Mouse (Mus musculus) granulocyte monocyte progenitor cell, adult 5-6 weeks (primary cell): Measurements from ENCODE around the gene Dcun1d2. TPM values are rescaled to one million over a fixed set of nuclear protein-coding genes. Genes with fewer than 3 reads are reported as not detected.

Source experiments
- ATAC-seq: replicated peaks from 2 replicates; pipeline ENCODE4 v1.8.0; 2016; ENCODE audit warnings: mild to moderate bottlenecking, moderate TSS enrichment, inconsistent platforms; ENCODE audit not compliant: poor library complexity, severe bottlenecking
- total RNA-seq, 2 experiments: library from RNA; stranded (forward) in 1 of 2; stranded (reverse) in 1 of 2; fragments of 200-712, 200-1000 nt in 1 of 2; fragments of >200 nt in 1 of 2; fragmentation: Nextera tagmentation in 1 of 2; gene quantifications; 2 replicates each; pipeline ENCODE4 v1.2.3; 2014 to 2017

Gene Dcun1d2
- total RNA-seq (2014; fragmentation: Nextera tagmentation) = 11.5 and 12.4 TPM in 2 replicates
- 17.3 and 20.9 TPM in 2 replicates for total RNA-seq (2017)

GRCm38 (mm10) chr8:13287692-13288623 lies at the start of gene Dcun1d2, which contains the start of gene Tmco3:
TSS of gene Dcun1d2 (minus strand) at chr8:13288131.
TSS of gene Tmco3 (plus strand) at chr8:13288190.
- peak; percentile 73 for ATAC-seq

DNA sequence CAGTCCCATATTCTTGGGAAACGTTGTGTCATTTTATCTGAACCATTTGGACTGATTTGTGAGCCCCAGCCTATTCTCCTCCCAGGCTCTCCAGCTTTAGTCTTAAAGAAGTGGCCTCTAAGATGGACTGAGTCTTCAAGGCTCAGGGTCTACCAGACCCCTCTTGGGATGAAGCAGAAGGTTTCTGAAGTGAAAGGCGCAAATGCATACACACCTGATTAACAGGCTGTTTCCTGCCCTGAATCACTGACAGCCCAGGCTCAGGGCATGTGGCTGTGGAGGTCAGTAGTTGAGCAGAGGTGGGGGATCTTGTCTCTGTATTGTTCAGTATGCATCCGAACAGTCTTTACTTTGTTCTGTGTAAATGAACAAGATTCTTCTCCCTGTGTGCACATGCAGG lies 49.7 kb upstream of the Dcun1d2 start:
- ATAC-seq = no peak

GRCm38 (mm10) chr8:13337245-13337644 lies 49.3 kb upstream of the Dcun1d2 start:
- ATAC-seq = peak; percentile 81

- no peak for ATAC-seq
Observed at GRCm38 (mm10) chr8:13334671-13335070, 46.7 kb upstream of the Dcun1d2 start.

DNA sequence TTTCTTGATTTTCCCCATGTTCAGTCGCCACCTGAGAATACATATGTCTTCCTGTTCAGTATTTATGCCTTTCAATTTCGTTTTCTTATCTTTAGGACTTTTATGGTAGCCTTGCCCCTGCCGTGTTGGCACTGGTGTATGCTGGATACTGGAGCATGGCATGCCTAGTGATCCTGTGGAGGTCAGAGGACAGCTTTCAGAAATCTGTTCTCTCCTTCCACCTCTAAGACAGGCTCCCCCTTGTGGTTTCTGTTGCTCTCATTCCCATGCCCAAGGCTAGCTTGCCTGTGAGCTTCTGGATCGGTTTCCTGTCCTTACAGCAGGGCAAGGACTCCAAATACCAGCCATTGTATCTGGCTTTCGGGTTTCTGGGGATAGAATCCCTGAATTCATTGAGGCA lies 38.7 kb upstream of the Dcun1d2 start:
- ATAC-seq = peak; percentile 66

DNA sequence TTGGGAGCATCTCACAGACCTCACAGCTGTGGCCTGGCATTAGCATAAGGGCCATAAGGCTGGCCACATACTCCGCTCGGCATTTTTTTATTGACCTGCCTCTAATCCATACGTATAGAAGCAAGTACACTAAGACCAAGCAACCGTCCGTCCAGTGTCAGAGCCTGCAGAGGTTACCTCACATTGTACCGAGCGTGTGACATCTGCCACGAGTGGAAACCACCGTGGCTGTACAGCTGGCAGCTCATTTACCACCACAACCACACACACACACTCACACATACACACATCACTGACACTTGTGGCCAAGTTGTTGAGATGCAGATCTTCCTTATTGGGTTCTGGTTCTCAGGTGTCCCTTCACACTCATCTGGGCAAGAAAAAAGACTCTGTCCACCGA lies 28.7 kb upstream of the Dcun1d2 start:
- no peak for ATAC-seq

DNA sequence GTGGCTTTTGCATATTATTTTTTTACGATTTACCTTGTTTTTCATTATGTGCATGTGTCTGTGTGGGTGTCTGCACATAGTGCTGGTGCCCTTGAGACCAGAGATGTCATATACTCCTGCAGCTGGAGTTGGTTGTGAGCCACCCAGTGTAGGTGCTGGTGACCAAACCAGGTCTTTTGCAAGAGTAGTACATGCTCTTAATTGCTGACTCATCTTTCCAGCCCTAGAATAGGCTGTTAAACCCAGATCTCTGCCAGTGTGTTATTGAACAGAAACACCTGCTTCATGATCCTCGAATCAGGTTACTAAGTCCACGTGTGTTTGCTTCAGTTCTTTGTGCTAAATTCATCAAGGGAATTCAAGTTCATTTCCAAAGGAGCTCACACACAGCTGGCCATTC lies 27.0 kb upstream of the Dcun1d2 start:
- ATAC-seq = peak; percentile 44; the same call in 1 of the 2 replicates

GRCm38 (mm10) chr8:13306916-13307315 lies 19.0 kb upstream of the Dcun1d2 start:
- peak; percentile 90 for ATAC-seq

DNA sequence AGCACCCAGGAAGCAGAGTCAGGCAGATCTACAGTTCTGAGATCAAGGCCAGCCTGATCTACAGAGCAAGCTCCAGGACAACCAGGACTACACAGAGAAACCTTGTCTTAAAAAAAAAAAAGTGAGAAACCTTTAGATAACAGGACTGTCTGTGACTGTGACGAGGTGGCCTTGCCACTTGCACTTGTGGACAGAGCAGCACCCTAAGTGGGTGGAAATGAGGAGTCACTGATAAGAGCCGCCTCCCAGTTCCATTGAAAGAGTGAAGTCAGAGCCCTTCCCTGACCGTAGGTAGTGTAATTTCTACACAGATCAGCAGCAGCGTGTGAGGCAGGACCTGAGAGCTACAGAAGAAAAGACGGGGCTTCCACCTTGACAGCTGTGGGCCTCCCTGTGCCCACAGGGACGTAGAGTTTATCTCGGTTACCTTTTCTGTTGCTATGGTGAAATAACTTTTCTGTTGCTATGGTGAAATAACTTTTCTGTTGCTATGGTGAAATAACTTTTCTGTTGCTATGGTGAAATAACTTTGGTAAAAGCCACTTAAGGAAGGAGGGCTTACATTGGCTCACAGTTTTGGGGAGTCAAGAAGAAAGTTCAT lies 18.5 kb upstream of the Dcun1d2 start:
- peak; percentile 79 for ATAC-seq

DNA sequence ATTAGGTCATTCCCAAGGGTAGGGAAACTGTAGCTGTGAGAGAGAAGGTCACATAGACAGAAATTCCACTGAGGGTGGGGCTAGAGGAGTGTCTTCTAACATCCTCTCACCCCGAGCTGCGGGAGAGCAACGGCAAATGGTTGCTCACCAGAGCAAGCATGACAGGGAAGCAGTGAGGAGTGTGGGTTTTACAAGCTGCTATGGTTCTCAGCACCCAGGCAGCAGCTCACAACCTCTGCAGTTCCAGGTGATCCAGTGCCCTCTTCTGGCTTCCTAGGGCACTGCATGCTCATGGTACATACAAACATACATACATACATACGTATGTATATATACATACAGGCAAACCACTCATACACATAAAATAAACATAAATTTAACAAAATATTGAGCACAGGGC lies 18.0 kb upstream of the Dcun1d2 start:
- no peak for ATAC-seq

- no peak for ATAC-seq
Observed at GRCm38 (mm10) chr8:13305459-13305858, 17.5 kb upstream of the Dcun1d2 start.

- no peak for ATAC-seq
Observed at GRCm38 (mm10) chr8:13301036-13301435, 13.1 kb upstream of the Dcun1d2 start.

DNA sequence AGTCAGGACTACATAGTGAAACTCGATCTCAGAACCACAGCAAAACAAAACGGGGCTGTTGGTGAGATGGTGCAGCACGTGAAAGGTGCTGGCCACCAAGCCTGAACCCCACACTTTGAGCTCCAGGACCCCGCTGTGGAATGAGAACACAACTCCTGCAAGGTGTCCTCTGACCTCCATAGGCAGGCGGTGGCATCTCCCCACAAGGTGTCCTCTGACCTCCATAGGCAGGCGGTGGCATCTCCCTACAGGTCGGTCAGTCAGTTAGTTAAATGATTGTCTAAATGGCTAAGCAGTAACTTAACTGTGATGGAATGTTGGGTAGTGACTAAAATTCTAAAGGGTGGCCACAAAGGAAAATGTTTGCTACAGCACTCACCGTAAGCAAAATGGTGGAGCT lies 11.6 kb upstream of the Dcun1d2 start:
- ATAC-seq = no peak

DNA sequence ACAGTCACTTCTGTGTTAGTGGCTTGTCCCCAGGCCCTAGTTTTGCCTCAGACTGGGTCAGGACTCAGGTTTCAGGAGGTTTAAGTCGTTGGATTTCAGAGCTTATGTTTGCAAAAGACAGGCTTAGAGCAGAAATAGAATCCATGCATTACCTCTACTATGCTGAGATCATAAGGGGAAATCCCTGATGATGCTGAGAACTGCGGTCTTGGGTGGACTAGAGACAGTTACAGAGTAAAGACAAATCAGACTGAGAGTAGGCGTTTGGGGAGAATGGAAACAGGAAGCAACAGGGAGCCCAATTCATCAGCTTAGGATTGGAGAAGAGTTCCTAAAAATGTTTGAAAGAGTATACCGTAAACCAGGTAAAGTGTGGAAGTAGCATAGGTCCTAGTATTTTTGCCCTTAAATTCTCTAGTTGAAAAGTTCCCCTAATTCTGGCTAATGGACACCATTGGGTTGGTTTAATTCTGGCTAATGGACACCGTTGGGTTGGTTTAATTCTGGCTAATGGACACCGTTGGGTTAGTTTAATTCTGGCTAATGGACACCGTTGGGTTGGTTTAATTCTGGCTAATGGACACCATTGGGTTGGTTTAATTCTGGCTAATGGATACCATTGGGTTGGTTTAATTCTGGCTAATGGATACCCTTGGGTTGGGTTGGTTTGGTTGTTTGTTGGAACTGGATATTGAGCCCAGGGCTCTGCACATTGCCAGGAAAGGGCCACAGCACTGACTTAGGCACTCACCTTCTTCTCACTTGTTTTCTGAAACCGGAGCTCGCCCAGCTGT lies 5.9 kb upstream of the Dcun1d2 start:
- no peak for ATAC-seq

DNA sequence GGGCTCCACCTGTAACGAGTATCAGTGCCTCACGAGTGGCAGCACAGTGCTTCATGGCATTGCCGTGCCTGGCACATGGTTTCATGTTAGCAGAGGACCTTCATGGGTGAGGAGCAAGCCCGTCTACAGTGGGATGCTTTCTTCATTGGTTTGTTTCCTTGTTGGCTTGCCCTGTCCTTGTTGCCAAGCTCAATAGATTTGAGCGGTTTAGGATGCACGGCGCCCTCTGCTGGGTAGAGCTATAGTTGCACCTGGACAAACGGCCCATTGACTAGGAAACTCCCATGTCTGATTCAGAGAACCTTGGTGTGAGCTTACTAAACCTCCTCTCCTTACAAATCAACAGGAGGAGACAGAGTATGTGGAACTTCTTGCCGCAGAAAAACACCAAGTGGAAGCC lies 4.4 kb upstream of the Dcun1d2 start:
- peak; percentile 54 for ATAC-seq

- ATAC-seq = no peak
Observed at GRCm38 (mm10) chr8:13288646-13289045, 715 bp upstream of the Dcun1d2 start.

GRCm38 (mm10) chr8:13287304-13287691 lies 633 bp downstream of the Dcun1d2 start:
- ATAC-seq = peak; percentile 88

DNA sequence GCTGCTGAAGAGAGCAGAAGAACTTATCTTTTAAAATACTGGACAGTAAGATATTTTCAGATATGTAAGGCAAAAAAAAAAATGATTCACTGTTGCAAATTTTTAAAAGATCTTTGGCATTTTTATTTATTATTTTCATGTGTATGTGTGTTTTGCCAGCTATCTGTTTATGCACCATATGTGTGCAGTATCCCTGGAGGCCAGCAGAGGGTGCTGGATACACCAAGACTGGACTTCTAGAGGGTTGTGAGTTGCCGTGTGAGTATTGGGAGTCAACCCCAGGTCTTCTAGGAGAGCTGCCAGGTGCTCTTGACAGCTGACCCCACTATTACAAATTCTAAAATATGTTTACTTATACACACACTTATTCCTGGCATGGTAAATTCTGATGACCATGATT lies 4.7 kb downstream of the Dcun1d2 start:
- no peak for ATAC-seq

GRCm38 (mm10) chr8:13276941-13277447 lies 10.9 kb downstream of the Dcun1d2 start:
- peak; percentile 65 for ATAC-seq

- no peak for ATAC-seq
Observed at GRCm38 (mm10) chr8:13272834-13273233, 15.1 kb downstream of the Dcun1d2 start.
